11 mouse cellular contexts compared by ENCODE assay signal in genomic region chr9:122263140-122263539, GRCm38 (mm10). TPM values are rescaled to one million over a fixed set of nuclear protein-coding genes. Genes with fewer than 3 reads are reported as not detected.
A peak's percentile ranks its signal among the peaks of the same experiment; 100 is the strongest.
DNase-seq lines count a peak whose midpoint lies in the region; ATAC-seq and TF ChIP-seq lines count a peak whose summit lies in the region.
"Had no signal": no experiment of that assay in that cellular context is flagged by ENCODE, and none has a peak within 500 bp of the region (broad histone marks: within the 10 kb centered on the region; RNA-seq: fewer than 3 reads in every experiment).

No protein-coding gene starts in this region.

- no peaks in the 10 kb centered on the region for H3K36me3 ChIP-seq in kidney, adult 2 months (ENCODE audit: control insufficient read depth, insufficient read depth, low read length)
- peaks cover 18% of the 10 kb centered on the region; the same call in 1 of the 2 replicates for H3K36me3 ChIP-seq in forebrain, embryonic 14.5 days (ENCODE audit: control insufficient read depth, insufficient read depth, low read length)

- no peak for ATAC-seq in forebrain, embryonic 14.5 days

- no peak overlapping the region for H3K4me2 ChIP-seq in forebrain, embryonic 14.5 days (ENCODE audit: low read length)
- H3K4me2 ChIP-seq: lung, embryonic 15.5 days; stomach, embryonic 15.5 days had no signal

- H3K27ac ChIP-seq in kidney, adult 2 months (ENCODE audit: insufficient read depth, low read depth, low read length) = no peak overlapping the region
- no peak overlapping the region for H3K27ac ChIP-seq in forebrain, embryonic 14.5 days (ENCODE audit: low read depth, low read length)
- H3K27ac ChIP-seq: lung, embryonic 15.5 days; stomach, embryonic 15.5 days had no signal

- no peak for TF ChIP-seq POLR2A in kidney, adult 2 months (IDR thresholded peaks at IDR 0.05; ENCODE audit: low read depth, low read length)

- 0 out of 2 replicates have a peak, but pooled peaks have one; percentile 19 for TF ChIP-seq CTCF in kidney, adult 2 months (conservative IDR thresholded peaks at IDR 0.05; ENCODE audit: insufficient read depth, insufficient read length, low read depth, low read length)

- no peak overlapping the region for H3K9ac ChIP-seq in forebrain, embryonic 14.5 days (ENCODE audit: low read length)
- H3K9ac ChIP-seq: lung, embryonic 15.5 days; stomach, embryonic 15.5 days had no signal

- no peaks in the 10 kb centered on the region for H3K4me1 ChIP-seq in kidney, adult 2 months (ENCODE audit: control insufficient read depth, insufficient read depth, low read length)
- no peaks in the 10 kb centered on the region for H3K4me1 ChIP-seq in forebrain, embryonic 14.5 days (ENCODE audit: control insufficient read depth, insufficient read depth, low read length)
- H3K4me1 ChIP-seq: lung, embryonic 15.5 days; stomach, embryonic 15.5 days had no signal

- H3K27me3 ChIP-seq in kidney, adult 2 months (replicated peaks; ENCODE audit: control insufficient read depth, insufficient read depth, low read length) = no peaks in the 10 kb centered on the region
- no peaks in the 10 kb centered on the region for H3K27me3 ChIP-seq in forebrain, embryonic 14.5 days (replicated peaks; ENCODE audit: control insufficient read depth, insufficient read depth, low read length)
- H3K27me3 ChIP-seq: lung, embryonic 15.5 days; stomach, embryonic 15.5 days had no signal

- no peak overlapping the region for H3K4me3 ChIP-seq in kidney, adult 2 months (ENCODE audit: insufficient read depth, low read depth, low read length)
- no peak overlapping the region for H3K4me3 ChIP-seq in forebrain, embryonic 14.5 days (ENCODE audit: low read depth, low read length)
- H3K4me3 ChIP-seq: lung, embryonic 15.5 days; stomach, embryonic 15.5 days had no signal

- H3K9me3 ChIP-seq in forebrain, embryonic 14.5 days (replicated peaks; ENCODE audit: control insufficient read depth, low read length) = no peaks in the 10 kb centered on the region
- H3K9me3 ChIP-seq: lung, embryonic 15.5 days; stomach, embryonic 15.5 days had no signal

- DNase-seq in kidney, adult 2 months = no peak
- DNase-seq in kidney, adult 11 months = no peak
- DNase-seq in 416B (ENCODE audit: low read depth) (peak; percentile 20), ES-CJ7 (ENCODE audit: low read depth, low spot score) (peak; percentile 59)
- DNase-seq in lung, postnatal 14 days = peak; percentile 10
- no peak for DNase-seq in embryo, embryonic 9.5 days (ENCODE audit: extremely low spot score)
- no peak for DNase-seq in forebrain, embryonic 14.5 days (ENCODE audit: low spot score)
- DNase-seq in layer of hippocampus, adult 11-12 months (ENCODE audit: low spot score) = no peak
- DNase-seq: retina, postnatal 1 day had no signal

RNA-seq across cellular contexts. Expression of gene Ano10, which starts 31.1 kb away (rescaled TPM):
- 50.6 and 54.4 TPM in 2 replicates for polyA plus RNA-seq in kidney, adult 2 months (2012; rRNA removed)
- 42.4 and 45.2 TPM in 2 replicates for polyA plus RNA-seq in forebrain, embryonic 14.5 days (2014; fragmentation: Nextera tagmentation; extraction: Ambion mirVana)

Comparison
In these comparisons a context has a peak if more than half of its experiments do, and no peak if none do; other contexts are left out.
1. DNase-seq: peak in 416B (single experiment), ES-CJ7 (single experiment) and lung, postnatal 14 days (single experiment); none in kidney, adult 2 months (single experiment), kidney, adult 11 months (single experiment), embryo, embryonic 9.5 days (single experiment), forebrain, embryonic 14.5 days (single experiment) and layer of hippocampus, adult 11-12 months (single experiment).